Mouse (Mus musculus) liver, adult 2 months (tissue): ENCODE measurements at regions not wholly inside any gene's neighbourhood (a gene's known extent, or its start where the extent isn't known, plus 50 kb on each side); places are given as distances from the start of the nearest gene placed in this dataset.

ENCODE experiments used
- CTCF ChIP-seq: fragments of 200-500 bp; IDR thresholded peaks from 2 replicates; pipeline ENCODE4 v1.5.1; 2011; ENCODE audit warnings: low read depth, low read length, control low read depth
- POLR2A ChIP-seq: fragments of 200-500 bp; IDR thresholded peaks from 2 replicates; pipeline ENCODE4 v1.6.1; 2011; ENCODE audit warnings: low read length, control low read depth; ENCODE audit not compliant: insufficient read depth; ENCODE audit errors: extremely low read depth

DNA sequence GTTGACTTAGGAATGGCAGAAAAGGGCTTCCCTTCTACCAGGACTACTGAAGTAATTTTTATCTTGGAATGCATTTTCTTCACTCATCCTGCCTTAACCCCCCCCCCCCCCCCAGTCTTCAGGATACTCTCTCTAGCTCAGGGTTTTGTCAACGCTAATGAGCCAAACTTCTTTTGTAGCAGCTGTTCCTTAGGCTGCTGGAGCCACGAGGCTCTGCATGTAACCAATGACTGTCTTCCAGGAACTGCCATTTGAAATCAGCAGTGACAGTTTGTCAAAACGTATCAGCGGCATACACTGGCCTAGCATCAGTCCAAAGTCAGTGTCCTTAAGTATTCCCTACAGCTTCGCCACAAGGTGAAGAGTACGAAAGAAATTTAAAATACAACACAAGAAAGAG lies 618.0 kb downstream of the Sorcs1 start:
- TF ChIP-seq POLR2A: no peak
- TF ChIP-seq CTCF: no peak
